Mouse (Mus musculus) ES-Bruce4 (cell line): ENCODE results near the gene Olfr1451. TPM values are rescaled to one million over a fixed set of nuclear protein-coding genes. Genes with fewer than 3 reads are reported as not detected.
"Not testable (repeated sequence)": the region's sequence is repeated elsewhere in the genome, so short reads cannot be mapped to it uniquely, and the experiment has no call there.

Experiments used
- H3K27ac ChIP-seq: 2 replicates; pipeline ENCODE4 v1.5.1; 2012; ENCODE audit warnings: low read length, inconsistent platforms; ENCODE audit not compliant: insufficient read depth
- H3K27me3 ChIP-seq: 2 replicates; pipeline ENCODE4 v1.6.1; 2012; ENCODE audit warnings: mild to moderate bottlenecking, low read length, inconsistent platforms; ENCODE audit not compliant: control insufficient read depth, poor library complexity, insufficient read depth, severe bottlenecking
- H3K36me3 ChIP-seq: 2 replicates; pipeline ENCODE4 v1.6.1; 2012; ENCODE audit warnings: inconsistent platforms, mild to moderate bottlenecking, low read length, moderate library complexity; ENCODE audit not compliant: control insufficient read depth, poor library complexity, insufficient read depth, severe bottlenecking
- H3K4me1 ChIP-seq: one replicate; pipeline ENCODE4 v1.8.1; 2011; ENCODE audit warnings: low read length; ENCODE audit not compliant: control insufficient read depth, insufficient read depth
- H3K4me3 ChIP-seq: 2 replicates; pipeline ENCODE4 v1.5.1; 2011; ENCODE audit warnings: low read depth, mild to moderate bottlenecking, low read length
- H3K9ac ChIP-seq: 2 replicates; pipeline ENCODE4 v1.6.1; 2012; ENCODE audit warnings: low read depth, mild to moderate bottlenecking, inconsistent platforms; ENCODE audit not compliant: poor library complexity, severe bottlenecking
- H3K9me3 ChIP-seq: replicated peaks from 2 replicates; pipeline ENCODE4 v1.6.1; 2012; ENCODE audit warnings: mild to moderate bottlenecking, low read length, inconsistent platforms; ENCODE audit not compliant: control insufficient read depth, poor library complexity, insufficient read depth, severe bottlenecking
- CTCF ChIP-seq: IDR thresholded peaks from one replicate; pipeline ENCODE4 v1.8.1; 2011; ENCODE audit warnings: low read depth, low read length
- EP300 ChIP-seq: IDR thresholded peaks from 2 replicates; pipeline ENCODE4 v1.6.1; 2011; ENCODE audit warnings: low read depth, low read length; ENCODE audit not compliant: insufficient read depth
- POLR2A ChIP-seq: IDR thresholded peaks from one replicate; pipeline ENCODE4 v1.8.1; 2011; ENCODE audit warnings: low read length; ENCODE audit not compliant: insufficient read depth
- polyA plus RNA-seq: library from polyadenylated mRNA; stranded (reverse); fragments of >200 nt; gene quantifications from 2 replicates; pipeline ENCODE4 v1.2.4, GENCODE M21; 2011; ENCODE audit warnings: low read depth; ENCODE audit not compliant: missing spikeins, insufficient read depth, insufficient read length

Olfr1451 gene
- polyA plus RNA-seq, result not detected in 2 replicates

GRCm38 (mm10) chr19:12994714-12995113 is at the start of gene Olfr1451:
Gene Olfr1451 (plus strand): TSS chr19:12995014.
- TF ChIP-seq POLR2A (no peak), EP300 (no peak), CTCF (no peak)
- H3K27ac ChIP-seq, result no peak within 1 kb of the TSS
- 0 out of 2 replicates have a peak, but pooled peaks cover 4% of the 10 kb centered on the region for H3K9me3 ChIP-seq
- H3K4me3 ChIP-seq, result no peak within 1 kb of the TSS
- no peaks in the 10 kb centered on the region for H3K36me3 ChIP-seq
- no peaks in the 10 kb centered on the region for H3K4me1 ChIP-seq
- no peaks in the 10 kb centered on the region for H3K27me3 ChIP-seq
- no peak within 1 kb of the TSS for H3K9ac ChIP-seq

GRCm38 (mm10) chr19:12949958-12950357 is 44.9 kb upstream of the Olfr1451 start, which contains the start of gene Olfr1450:
Gene Olfr1450 (plus strand): TSS chr19:12950258.
- H3K9me3 ChIP-seq, result no peaks in the 10 kb centered on the region; the same call in 1 of the 2 replicates
- no peak within 1 kb of the TSS for H3K9ac ChIP-seq
- no peaks in the 10 kb centered on the region for H3K36me3 ChIP-seq
- H3K27me3 ChIP-seq, result no peaks in the 10 kb centered on the region
- H3K4me1 ChIP-seq, result no peaks in the 10 kb centered on the region
- H3K4me3 ChIP-seq, result no peak within 1 kb of the TSS
- no peak for TF ChIP-seq CTCF
- no peak for TF ChIP-seq EP300
- TF ChIP-seq POLR2A, result no peak
- no peak within 1 kb of the TSS for H3K27ac ChIP-seq

GRCm38 (mm10) chr19:12970082-12970481 is 24.7 kb upstream of the Olfr1451 start:
- not testable (repeated sequence) for H3K4me3 ChIP-seq, H3K27me3 ChIP-seq, H3K4me1 ChIP-seq, H3K36me3 ChIP-seq, H3K27ac ChIP-seq, H3K9ac ChIP-seq
- peaks cover 14% of the 10 kb centered on the region; the same call in 1 of the 2 replicates for H3K9me3 ChIP-seq

GRCm38 (mm10) chr19:12992316-12992715 is 2.5 kb upstream of the Olfr1451 start:
- not testable (repeated sequence) for H3K27me3 ChIP-seq, H3K9ac ChIP-seq, H3K36me3 ChIP-seq, H3K27ac ChIP-seq, H3K4me1 ChIP-seq, H3K9me3 ChIP-seq, H3K4me3 ChIP-seq

- Histone ChIP-seq H3K4me3 (no peak within 1 kb of the TSS), H3K9me3 (no peaks in the 10 kb centered on the region), H3K4me1 (no peaks in the 10 kb centered on the region), H3K27me3 (no peaks in the 10 kb centered on the region), H3K36me3 (no peaks in the 10 kb centered on the region), H3K27ac (no peak within 1 kb of the TSS), H3K9ac (no peak within 1 kb of the TSS)
- TF ChIP-seq CTCF (no peak), EP300 (no peak), POLR2A (no peak)
Observed at GRCm38 (mm10) chr19:13028227-13028626, 33.4 kb downstream of the Olfr1451 start, which contains the start of gene Olfr1453. Gene Olfr1453 (minus strand): TSS chr19:13028327.

Other genes starting within 250 kb of the Olfr1451 start
- 6.4 and 6.7 TPM in 2 replicates for gene Cntf, start 229.4 kb upstream of the Olfr1451 start, polyA plus RNA-seq
- 40.9 and 48.9 TPM in 2 replicates for gene Zfp91, start 198.9 kb upstream of the Olfr1451 start, polyA plus RNA-seq
- 0.65 and 0.72 TPM in 2 replicates for gene Lpxn, start 198.8 kb upstream of the Olfr1451 start, polyA plus RNA-seq
- gene Gm5244, start 148.3 kb upstream of the Olfr1451 start, polyA plus RNA-seq, result 12.2 and 13.8 TPM in 2 replicates
- not detected in 2 replicates for gene Olfr1444, start 137.7 kb upstream of the Olfr1451 start, polyA plus RNA-seq
- gene Olfr1445, start 111.2 kb upstream of the Olfr1451 start, polyA plus RNA-seq, result not detected in 2 replicates
- not detected in 2 replicates for gene Olfr1446, start 101.5 kb upstream of the Olfr1451 start, polyA plus RNA-seq
- not detected in 2 replicates for gene Olfr1447, start 91.3 kb upstream of the Olfr1451 start, polyA plus RNA-seq
- not detected in 2 replicates for gene Olfr1448, start 70.6 kb upstream of the Olfr1451 start, polyA plus RNA-seq
- not detected in 2 replicates for gene Olfr1449, start 64.2 kb upstream of the Olfr1451 start, polyA plus RNA-seq
- not detected in 2 replicates for gene Olfr1450, start 44.8 kb upstream of the Olfr1451 start, polyA plus RNA-seq
- not detected in 2 replicates for gene Olfr1453, start 33.3 kb downstream of the Olfr1451 start, polyA plus RNA-seq
- gene Olfr1454, start 65.6 kb downstream of the Olfr1451 start, polyA plus RNA-seq, result not detected in 2 replicates
- not detected in 2 replicates for gene Olfr1457, start 102.9 kb downstream of the Olfr1451 start, polyA plus RNA-seq
- not detected in 2 replicates for gene Olfr1458, start 111.8 kb downstream of the Olfr1451 start, polyA plus RNA-seq
- 0.09 and 0.12 TPM in 2 replicates for gene Olfr1459, start 154.5 kb downstream of the Olfr1451 start, polyA plus RNA-seq
- gene Olfr1461, start 168.0 kb downstream of the Olfr1451 start, polyA plus RNA-seq, result not detected in 2 replicates
- not detected in 2 replicates for gene Olfr1462, start 190.7 kb downstream of the Olfr1451 start, polyA plus RNA-seq
- gene Olfr1463, start 236.3 kb downstream of the Olfr1451 start, polyA plus RNA-seq, result not detected in 2 replicates